Mouse (Mus musculus) heart, adult 11 months (tissue): ENCODE measurements at regions not wholly inside any gene's neighbourhood (a gene's known extent, or its start where the extent isn't known, plus 50 kb on each side); places are given as distances from the start of the nearest gene placed in this dataset.

Source experiments
- DNase-seq: peaks from one replicate; pipeline ENCODE4 v3.0.0; 2022

GRCm38 (mm10) chr2:33981936-33982335 is 94.2 kb upstream of the Mvb12b start:
- DNase-seq: no peak

- peak; percentile 85 for DNase-seq
Measured at GRCm38 (mm10) chr2:33981321-33981720, 93.6 kb upstream of the Mvb12b start.

GRCm38 (mm10) chr2:33980884-33981283 is 93.1 kb upstream of the Mvb12b start:
- peak; percentile 71 for DNase-seq

DNA sequence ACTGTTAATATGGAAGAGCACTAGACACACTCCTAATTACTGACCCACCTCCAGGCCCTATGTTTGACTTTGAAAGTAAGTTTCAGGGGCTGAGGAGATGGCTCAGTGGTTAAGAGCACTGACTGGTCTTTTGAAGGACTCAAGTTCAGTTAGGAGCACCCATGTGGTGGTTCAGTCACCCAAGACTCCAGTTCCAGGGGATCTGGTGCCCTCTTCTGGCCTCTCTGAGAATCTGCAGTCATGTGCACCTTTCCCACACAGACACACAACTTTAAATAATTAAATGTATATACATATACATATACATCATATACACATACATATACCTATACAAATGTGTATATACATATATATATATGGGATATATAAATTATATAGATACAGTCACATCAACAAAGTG is 91.5 kb upstream of the Mvb12b start:
- DNase-seq: peak; percentile 42

DNA sequence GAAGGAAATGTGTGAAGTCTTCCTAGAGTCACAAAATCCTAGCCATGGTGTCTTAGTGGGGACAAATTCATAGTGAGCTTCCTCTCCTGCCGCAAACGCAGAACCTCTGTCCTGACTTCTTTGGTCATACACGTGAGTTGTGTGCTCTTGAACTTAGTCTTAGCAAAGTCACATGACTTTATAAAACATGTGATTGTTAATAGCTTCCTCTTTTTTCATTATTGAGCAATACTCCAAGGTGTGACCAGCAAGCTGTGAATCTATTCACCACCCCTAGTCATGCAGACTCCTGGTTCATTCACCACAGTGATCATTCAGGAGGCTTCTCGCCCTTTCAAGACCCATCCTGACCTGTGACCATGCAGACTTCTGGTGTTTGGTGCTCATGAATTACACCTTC is 90.8 kb upstream of the Mvb12b start:
- peak; percentile 37 for DNase-seq

DNA sequence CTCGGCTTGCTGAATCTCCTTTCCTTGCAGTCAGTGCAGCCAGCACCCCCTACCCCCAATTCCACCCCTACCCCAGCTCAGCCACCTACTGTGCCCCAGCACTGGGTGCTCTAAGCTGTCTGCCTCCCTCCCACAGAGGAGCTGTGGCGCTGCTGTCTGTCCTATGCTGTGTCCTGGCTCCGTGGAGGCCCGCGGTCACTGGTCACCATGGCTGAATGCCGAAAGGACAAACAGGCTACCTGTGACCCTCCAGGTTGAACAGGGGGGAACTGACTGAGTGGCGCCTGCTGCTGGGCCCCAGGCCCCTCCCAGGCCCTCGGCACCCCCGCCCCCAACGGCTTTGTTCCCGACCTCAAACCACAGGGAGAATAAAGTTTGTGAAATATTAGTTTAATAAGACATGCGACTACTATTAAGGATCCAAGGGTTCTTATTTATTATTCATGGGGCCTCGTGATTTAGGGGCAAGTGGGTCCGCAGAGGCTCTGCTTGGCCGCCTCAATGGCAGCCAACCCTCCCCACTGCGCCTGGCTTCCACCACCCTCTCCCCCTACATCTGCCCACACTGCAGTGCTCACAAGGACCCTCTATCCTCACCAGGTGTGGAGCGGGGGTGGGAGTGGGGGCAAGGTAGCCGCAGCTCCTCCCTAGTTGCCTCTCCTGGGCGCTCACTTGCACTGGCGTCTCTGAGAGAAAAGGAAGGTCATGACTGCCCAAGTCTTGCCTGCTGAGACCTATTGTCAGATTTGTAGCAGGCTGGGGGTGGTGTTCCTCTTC is 90.0 kb upstream of the Mvb12b start:
- peak; percentile 75 for DNase-seq

DNA sequence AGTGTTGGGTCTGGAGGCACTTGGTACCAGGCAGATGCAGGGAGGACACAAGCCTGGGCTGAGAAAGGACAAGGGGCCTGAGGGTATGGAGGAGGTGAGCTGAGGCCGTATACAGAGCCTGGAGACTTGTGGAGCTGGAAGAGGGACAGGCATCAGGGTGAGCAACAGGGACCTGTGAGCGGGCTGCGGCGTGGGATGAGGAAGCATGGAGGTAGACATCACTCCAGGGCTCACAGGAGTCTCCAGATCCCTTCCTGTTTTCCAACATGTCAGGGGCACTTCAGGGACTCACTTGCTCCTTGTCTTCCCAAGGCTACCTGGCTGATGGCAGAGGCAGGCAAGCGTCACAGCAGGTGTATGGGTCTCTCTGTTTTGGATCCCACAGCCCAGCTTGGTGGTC is 89.4 kb upstream of the Mvb12b start:
- peak; percentile 79 for DNase-seq

GRCm38 (mm10) chr2:33976183-33976582 is 88.4 kb upstream of the Mvb12b start:
- peak; percentile 81 for DNase-seq

- DNase-seq: peak; percentile 93
Measured at GRCm38 (mm10) chr2:33975423-33976127, 87.8 kb upstream of the Mvb12b start.

GRCm38 (mm10) chr2:33974737-33975422 is 87.1 kb upstream of the Mvb12b start:
- peak; percentile 79 for DNase-seq

GRCm38 (mm10) chr2:33974031-33974430 is 86.3 kb upstream of the Mvb12b start:
- DNase-seq: peak; percentile 61

DNA sequence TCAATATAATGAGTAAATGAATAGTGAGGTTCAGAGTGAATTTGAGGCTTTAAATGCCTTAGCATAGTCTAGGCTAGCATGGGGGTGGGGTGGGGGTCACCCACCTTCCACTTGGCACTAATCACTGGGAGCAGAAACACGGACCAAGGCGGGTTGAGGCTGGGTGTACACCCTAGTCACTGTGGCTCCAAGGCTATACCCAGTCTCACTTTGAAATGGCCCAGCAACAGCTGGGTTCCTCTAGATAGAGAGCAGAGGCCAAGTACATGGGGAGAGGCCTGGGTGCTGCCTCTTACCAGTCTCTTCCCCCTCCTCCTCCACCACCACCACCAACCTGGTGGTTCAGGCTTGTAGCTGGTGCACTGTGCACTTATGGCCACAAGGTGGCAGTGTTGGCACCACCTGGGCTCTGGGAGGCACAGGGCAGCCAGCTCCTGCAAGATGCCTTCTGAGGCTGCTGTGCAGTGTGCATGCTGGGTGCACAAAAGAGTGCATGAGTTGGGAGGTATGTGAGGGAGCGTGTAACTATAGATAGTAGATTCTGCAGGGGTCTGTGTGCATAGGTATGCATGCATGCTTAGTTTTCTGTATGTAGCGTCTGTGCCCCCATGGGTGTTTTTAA is 85.6 kb upstream of the Mvb12b start:
- peak; percentile 96 for DNase-seq

GRCm38 (mm10) chr2:33966984-33967421 is 79.3 kb upstream of the Mvb12b start:
- DNase-seq: no peak

DNA sequence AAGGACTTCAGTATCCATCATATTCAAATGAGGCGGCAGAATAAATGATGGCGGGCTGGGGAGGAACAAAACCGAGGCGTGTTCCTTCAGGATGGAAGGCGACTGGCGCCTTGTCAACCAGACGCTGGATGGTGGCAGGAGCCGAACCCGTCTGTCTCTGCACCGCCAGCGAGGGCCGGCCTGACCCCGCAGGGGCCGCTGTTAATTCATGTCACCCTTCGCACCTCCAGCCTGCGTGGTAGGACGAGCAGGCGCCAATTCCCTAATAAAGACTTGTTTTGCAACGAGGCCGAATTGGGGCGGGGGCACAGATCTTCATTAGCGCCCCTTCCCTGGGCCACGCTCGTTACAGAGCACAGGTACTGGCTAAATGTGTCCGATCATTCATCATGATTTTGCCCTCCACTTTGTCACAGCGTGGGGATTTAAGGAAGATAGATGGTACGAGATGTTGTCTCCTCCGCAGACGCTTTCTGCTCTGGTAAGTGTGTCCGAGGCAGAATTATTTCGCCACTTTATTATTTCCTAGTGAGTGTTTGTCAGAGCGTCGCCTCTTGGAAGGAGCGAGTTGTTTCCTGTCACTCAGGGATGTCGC is 78.7 kb upstream of the Mvb12b start:
- no peak for DNase-seq

DNA sequence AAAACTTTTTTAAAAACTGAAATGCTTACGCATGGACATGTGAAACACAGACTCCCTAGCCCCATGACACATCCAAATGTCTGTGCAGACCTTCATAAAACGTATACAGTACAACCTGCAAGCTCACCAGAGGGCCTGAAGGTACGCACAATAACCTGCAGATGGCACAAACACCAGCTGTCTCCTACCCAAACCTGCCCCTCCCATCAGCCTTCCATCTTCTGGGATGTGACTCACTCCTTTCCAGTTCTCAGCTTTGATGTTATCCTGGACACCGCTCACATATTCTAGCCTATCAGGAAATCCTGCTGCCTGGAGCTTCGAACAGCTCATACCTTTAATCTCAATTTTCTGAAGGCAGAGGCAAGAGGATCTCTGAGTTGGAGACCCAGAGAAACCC is 76.3 kb upstream of the Mvb12b start:
- no peak for DNase-seq

DNA sequence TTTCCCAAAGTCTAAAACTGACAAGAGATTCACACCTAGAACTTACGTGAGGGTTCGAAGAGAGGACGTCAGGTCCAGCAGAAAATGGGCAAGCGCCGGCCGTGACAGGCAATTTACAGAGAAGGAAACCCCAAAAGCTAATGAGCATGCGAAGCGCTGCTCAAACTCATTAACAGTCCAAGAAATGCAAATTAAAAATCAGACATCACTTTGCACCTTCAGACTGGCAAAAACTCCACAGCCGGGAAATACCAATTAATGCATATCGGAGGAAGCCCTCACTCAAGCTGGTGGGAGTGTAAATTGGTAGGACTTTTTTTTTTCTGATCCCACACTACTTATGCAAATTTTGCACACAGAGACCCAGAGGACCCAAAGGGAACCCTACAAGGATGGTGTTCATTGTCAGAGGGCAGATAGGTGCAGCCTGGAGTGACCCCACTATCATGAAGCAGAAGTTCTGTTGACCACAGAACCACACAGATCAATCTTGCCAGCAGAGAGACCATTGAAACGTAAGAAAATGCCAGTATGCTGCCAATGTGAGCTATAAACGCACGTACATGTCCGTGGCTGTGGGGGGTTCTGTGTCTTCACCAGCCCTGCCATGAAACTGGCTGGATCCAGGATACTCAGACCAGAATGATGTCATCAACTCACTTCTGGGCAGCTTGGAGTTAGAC is 74.8 kb upstream of the Mvb12b start:
- peak; percentile 21 for DNase-seq

GRCm38 (mm10) chr2:33961566-33961965 is 73.8 kb upstream of the Mvb12b start:
- DNase-seq: peak; percentile 48

- DNase-seq: peak; percentile 34
Measured at GRCm38 (mm10) chr2:33957754-33958153, 70.0 kb upstream of the Mvb12b start.

- peak; percentile 30 for DNase-seq
Measured at GRCm38 (mm10) chr2:33944301-33944700, 56.6 kb upstream of the Mvb12b start.

DNA sequence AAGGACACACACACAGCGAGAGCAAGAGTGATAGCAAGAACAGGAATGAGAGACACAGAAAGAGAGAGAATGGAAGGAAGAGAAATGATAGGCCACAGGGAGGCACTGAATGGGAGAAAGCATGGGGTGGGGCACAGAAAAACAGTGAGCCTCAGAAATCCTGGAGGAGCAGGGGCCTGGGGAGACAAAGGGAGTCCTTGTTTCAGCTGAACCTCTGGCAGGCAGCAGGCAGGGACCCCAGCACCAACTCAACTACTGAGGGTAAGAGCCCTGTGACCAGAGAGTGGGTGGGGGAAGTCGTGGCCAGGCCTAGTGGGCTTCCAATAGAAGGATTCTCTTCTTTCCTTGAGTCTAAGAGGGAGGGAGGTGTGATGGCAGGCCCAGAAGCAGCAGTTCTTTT is 54.3 kb upstream of the Mvb12b start:
- peak; percentile 73 for DNase-seq

DNA sequence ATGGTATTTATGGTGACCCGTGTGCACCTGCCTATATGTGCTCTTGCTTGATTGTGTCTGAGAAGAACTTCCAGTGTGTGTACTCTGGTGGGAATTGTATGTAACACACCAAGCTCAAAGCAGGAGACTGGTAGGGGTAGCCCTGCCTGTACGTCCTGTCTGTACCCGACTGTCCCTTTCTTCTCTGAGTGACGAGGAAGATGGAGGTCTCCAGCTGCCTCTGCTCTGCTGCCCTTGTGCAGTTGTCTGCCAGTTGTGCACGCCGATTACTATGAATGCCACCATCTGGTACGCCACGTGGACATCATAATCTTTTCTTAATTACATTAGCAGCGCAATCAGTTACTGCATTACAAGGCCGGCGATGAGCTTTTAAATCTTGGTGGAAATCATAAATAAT is 53.6 kb upstream of the Mvb12b start:
- DNase-seq: peak; percentile 87

GRCm38 (mm10) chr2:33939836-33940235 is 52.1 kb upstream of the Mvb12b start:
- peak; percentile 73 for DNase-seq
